Mouse (Mus musculus) limb, embryonic 13.5 days (tissue): ENCODE data around the gene Gm7029. TPM values are rescaled to one million over a fixed set of nuclear protein-coding genes. Genes with fewer than 3 reads are reported as not detected.
"Not testable (repeated sequence)": the region's sequence is repeated elsewhere in the genome, so short reads cannot be mapped to it uniquely, and the experiment has no call there.

ENCODE experiments used
- ATAC-seq: fragments of 200-750 bp; cut with Nextera tagmentation; 2 replicates; pipeline ENCODE4 v1.8.0; 2017; ENCODE audit warnings: low read depth, moderate number of reproducible peaks, moderate TSS enrichment; ENCODE audit not compliant: low FRiP score
- H3K27ac ChIP-seq: fragments of 300-500 bp; sonication (generic); 2 replicates; pipeline ENCODE4 v1.5.1; 2015; ENCODE audit warnings: inconsistent platforms, mild to moderate bottlenecking, moderate library complexity
- H3K27me3 ChIP-seq: fragments of 300-500 bp; sonication (generic); 2 replicates; pipeline ENCODE4 v1.6.1; 2015; ENCODE audit warnings: mild to moderate bottlenecking, inconsistent platforms
- H3K36me3 ChIP-seq: fragments of 300-500 bp; sonication (generic); 2 replicates; pipeline ENCODE4 v1.6.1; 2015; ENCODE audit warnings: inconsistent platforms, mild to moderate bottlenecking, moderate library complexity
- H3K4me1 ChIP-seq: fragments of 300-500 bp; sonication (generic); 2 replicates; pipeline ENCODE4 v1.6.1; 2015; ENCODE audit warnings: inconsistent platforms
- H3K4me2 ChIP-seq: fragments of 300-500 bp; sonication (generic); replicated peaks from 2 replicates; pipeline ENCODE4 v1.6.1; 2015; ENCODE audit warnings: inconsistent platforms, mild to moderate bottlenecking, moderate library complexity
- H3K4me3 ChIP-seq: fragments of 300-500 bp; sonication (generic); 2 replicates; pipeline ENCODE4 v1.5.1; 2015; ENCODE audit warnings: moderate library complexity, mild to moderate bottlenecking, inconsistent platforms
- H3K9ac ChIP-seq: fragments of 300-500 bp; sonication (generic); 2 replicates; pipeline ENCODE4 v1.6.1; 2015; ENCODE audit warnings: mild to moderate bottlenecking, inconsistent platforms
- H3K9me3 ChIP-seq: fragments of 300-500 bp; sonication (generic); 2 replicates; pipeline ENCODE4 v1.6.1; 2016; ENCODE audit warnings: inconsistent platforms
- whole genome bisulfite sequencing: fragments of 180-500 bp; shearing (Covaris S2); methylation state at CpG from one replicate; pipeline ENCODE4 v1.1.7; 2015; 5-methylcytosine and 5-hydroxymethylcytosine counted together
- polyA plus RNA-seq: library from polyadenylated mRNA; unstranded; fragments of >200 nt; fragmentation: Nextera tagmentation; extraction: Ambion mirVana; gene quantifications from 2 replicates; pipeline ENCODE4 v1.2.1, GENCODE M21; 2015

Gm7029 gene
- polyA plus RNA-seq, 1 experiment from 2014 or later: not detected

DNA sequence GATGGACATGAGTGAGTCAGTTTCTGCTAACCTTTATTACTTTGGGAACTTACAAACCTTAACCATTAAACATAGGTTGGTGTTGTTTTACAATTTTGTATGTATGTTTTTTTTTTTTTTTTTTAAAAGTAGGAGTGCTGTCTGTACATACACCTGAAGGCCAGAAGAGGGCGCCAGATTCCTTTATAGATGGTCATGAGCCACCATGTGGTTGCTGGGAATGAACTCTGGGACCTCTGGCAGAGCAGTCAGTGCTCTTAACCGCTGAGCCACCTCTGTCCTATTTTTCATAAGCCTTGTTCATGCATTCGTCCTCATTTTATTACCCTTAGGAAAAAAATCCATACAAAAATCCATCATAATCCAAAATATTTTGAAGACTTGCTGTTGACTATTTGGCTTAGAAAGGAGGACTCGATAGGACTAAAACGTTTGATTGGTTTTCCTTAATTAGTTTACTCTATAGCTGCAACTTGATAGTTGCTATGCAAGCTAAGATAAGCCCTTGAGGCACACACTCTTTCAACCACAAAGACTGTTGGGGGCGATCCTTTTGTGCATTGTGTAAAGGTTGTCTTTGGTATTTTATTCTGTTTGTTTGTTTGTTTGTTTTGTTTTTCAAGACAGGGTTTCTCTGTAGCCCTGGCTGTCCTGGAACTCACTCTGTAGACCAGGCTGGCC is 23.6 kb downstream of the Gm7029 start:
- Histone ChIP-seq H3K9me3 (no peaks in the 10 kb centered on the region), H3K4me2 (no peak overlapping the region), H3K27ac (no peak overlapping the region), H3K4me1 (no peaks in the 10 kb centered on the region), H3K36me3 (no peaks in the 10 kb centered on the region), H3K4me3 (no peak overlapping the region), H3K9ac (no peak overlapping the region), H3K27me3 (no peaks in the 10 kb centered on the region)
- ATAC-seq: no peak
- whole genome bisulfite sequencing: 46% methylated on average over 6 of the region's 6 CpGs

DNA sequence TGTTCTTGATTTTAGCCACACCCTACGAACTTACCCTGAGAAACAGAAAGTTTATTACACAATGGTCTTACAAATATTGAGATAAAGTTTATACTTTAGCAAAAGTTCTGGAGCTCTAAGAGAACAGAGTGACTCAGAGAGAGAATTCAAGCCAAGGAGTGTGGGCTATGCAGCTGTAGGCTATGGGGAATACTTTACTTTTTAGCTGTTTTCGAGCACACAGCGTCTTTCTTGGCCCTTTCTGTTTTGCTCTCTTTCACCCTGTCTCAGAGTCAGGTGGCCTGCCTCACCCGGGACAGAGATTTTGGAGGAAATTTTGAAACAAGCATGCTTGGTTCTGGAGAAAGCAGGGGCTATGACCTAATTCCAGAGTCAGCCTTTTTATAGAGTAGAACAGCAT is 24.6 kb downstream of the Gm7029 start:
- H3K36me3 ChIP-seq, H3K4me3 ChIP-seq, ATAC-seq, H3K4me2 ChIP-seq, H3K27me3 ChIP-seq, H3K9ac ChIP-seq, H3K27ac ChIP-seq, H3K9me3 ChIP-seq, H3K4me1 ChIP-seq: not testable (repeated sequence)
- 84% methylated on average over 4 of the region's 4 CpGs for WGBS

DNA sequence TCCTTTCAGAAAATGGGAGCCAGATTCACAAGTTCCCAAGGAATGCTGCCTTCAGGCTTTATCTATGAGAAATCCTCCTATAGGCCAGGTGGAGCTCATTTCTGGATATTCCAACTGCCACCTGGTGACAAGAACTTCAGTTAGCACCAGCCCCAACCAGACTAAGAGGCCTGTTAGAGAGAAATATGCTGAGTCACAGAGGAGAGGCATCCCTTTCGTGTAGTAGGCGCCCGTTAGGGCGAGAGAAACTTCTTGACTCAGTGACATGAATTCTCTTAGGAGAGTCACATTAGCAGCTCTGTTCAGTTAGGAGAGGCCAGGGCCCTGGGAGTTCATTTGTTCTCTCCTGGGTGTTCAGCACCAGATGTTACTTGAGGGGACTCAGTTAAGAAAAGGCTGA is 26.0 kb downstream of the Gm7029 start:
- H3K27me3 ChIP-seq: no peaks in the 10 kb centered on the region
- 72% methylated on average over 4 of the region's 4 CpGs for WGBS
- no peak overlapping the region for H3K9ac ChIP-seq
- no peaks in the 10 kb centered on the region for H3K9me3 ChIP-seq
- H3K4me2 ChIP-seq: no peak overlapping the region
- no peak for ATAC-seq
- H3K27ac ChIP-seq: no peak overlapping the region
- H3K36me3 ChIP-seq: no peaks in the 10 kb centered on the region
- H3K4me3 ChIP-seq: no peak overlapping the region
- no peaks in the 10 kb centered on the region for H3K4me1 ChIP-seq

DNA sequence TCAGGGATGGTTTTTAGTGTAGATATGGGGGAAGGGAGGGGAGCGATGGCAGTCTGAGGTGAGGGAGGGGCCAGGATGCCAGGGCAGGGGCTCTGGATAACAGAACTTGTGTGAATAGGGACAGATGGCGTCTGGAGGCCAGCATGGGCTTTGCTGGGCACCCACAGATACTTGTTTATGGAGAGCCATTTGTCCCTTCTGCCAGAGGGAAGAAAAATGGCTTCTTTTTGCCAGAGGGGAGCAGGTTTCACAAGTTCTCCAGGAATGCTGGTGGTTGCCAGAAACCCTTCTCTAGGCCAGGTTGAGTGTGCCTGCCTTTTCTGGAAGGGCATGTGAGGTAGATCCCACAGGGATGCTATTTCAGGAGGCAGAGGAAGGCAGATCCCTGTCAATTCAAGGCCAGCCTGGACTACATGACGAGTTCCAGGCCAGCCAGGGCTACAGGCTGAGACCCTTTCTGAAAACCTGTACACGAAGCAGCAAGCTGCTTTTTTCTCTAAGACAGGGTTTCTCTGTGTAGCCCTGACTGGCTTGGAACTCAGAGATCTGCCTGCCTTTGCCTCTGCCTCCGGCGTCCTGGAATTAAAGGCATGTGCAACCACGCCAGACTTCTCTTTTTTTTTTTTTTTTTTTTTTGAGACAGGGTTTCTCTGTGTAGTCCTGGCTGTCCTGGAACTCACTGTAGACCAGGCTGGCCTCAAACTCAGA is 26.8 kb downstream of the Gm7029 start:
- H3K4me3 ChIP-seq: no peak overlapping the region
- H3K9ac ChIP-seq: no peak overlapping the region
- 65% methylated on average over 7 of the region's 7 CpGs for WGBS
- no peak overlapping the region for H3K4me2 ChIP-seq
- H3K27ac ChIP-seq: no peak overlapping the region
- no peaks in the 10 kb centered on the region for H3K9me3 ChIP-seq
- H3K27me3 ChIP-seq: no peaks in the 10 kb centered on the region
- no peak for ATAC-seq
- H3K36me3 ChIP-seq: no peaks in the 10 kb centered on the region
- no peaks in the 10 kb centered on the region for H3K4me1 ChIP-seq

DNA sequence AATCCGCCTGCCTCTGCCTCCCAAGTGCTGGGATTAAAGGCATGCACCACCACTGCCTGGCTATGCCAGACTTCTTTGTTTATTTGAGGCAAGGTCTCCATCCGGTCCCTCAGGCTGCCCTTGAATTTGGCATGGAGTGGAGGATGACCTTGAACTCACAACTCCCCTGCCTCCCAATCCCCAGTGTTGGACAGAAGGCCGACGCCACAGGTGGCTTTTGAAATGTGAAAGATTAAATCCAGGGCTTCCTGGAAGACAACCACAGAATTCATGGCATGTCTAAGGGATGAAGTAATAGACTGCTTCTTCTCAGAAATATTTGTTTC is 27.3 kb downstream of the Gm7029 start:
- H3K36me3 ChIP-seq: no peaks in the 10 kb centered on the region
- H3K4me2 ChIP-seq: no peak overlapping the region
- H3K9me3 ChIP-seq: no peaks in the 10 kb centered on the region
- no peak overlapping the region for H3K9ac ChIP-seq
- no peak overlapping the region for H3K4me3 ChIP-seq
- H3K27ac ChIP-seq: no peak overlapping the region
- WGBS: 82% methylated on average over 4 of the region's 4 CpGs
- H3K4me1 ChIP-seq: no peaks in the 10 kb centered on the region
- H3K27me3 ChIP-seq: no peaks in the 10 kb centered on the region
- ATAC-seq: no peak

DNA sequence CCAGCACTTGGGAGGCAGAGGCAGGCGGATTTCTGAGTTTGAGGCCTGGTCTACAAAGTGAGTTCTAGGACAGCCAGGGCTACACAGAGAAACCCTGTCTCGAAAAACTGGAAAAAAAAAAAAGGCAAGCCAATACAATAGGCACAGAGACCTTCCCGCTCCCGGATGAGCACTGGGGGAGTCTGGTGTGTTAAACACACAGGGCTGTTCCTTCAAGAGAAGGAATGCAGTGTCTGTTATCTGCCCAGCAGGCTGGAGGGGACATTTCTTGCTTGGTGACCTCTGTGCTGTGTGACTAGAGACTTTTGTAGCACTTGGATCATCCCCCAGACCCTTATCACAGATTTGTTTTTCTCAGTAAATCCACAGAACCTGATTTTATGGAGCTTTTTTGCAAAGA is 28.0 kb downstream of the Gm7029 start:
- Histone ChIP-seq H3K27me3 (no peaks in the 10 kb centered on the region), H3K4me1 (no peaks in the 10 kb centered on the region), H3K9me3 (no peaks in the 10 kb centered on the region), H3K9ac (no peak overlapping the region), H3K36me3 (no peaks in the 10 kb centered on the region), H3K4me2 (no peak overlapping the region), H3K4me3 (no peak overlapping the region), H3K27ac (no peak overlapping the region)
- 66% methylated on average over 4 of the region's 4 CpGs for WGBS
- no peak for ATAC-seq

DNA sequence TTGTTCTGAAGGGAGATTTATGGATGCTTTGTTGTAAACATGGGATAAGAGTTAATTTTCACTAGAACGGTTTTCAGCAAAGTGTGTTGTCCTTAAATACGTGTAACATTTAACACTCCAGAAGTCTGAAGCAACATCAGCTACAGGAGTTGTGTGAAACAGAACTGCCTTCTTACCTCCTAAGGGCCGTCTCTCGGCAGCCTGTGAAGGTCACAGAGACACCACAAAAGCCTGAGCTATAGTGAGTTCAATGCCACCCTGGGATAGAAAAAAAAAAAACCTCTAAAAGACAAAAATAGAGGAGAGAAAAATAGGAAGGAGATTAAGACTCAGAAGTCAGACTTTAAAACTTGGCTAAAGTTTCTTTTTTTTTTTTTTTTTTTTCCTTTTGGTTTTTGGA is 28.4 kb downstream of the Gm7029 start:
- Histone ChIP-seq H3K4me2 (no peak overlapping the region), H3K27me3 (no peaks in the 10 kb centered on the region), H3K9ac (no peak overlapping the region), H3K27ac (no peak overlapping the region), H3K9me3 (no peaks in the 10 kb centered on the region), H3K4me3 (no peak overlapping the region), H3K4me1 (no peaks in the 10 kb centered on the region), H3K36me3 (no peaks in the 10 kb centered on the region)
- ATAC-seq: no peak
- WGBS: 27% methylated on average over 4 of the region's 4 CpGs

DNA sequence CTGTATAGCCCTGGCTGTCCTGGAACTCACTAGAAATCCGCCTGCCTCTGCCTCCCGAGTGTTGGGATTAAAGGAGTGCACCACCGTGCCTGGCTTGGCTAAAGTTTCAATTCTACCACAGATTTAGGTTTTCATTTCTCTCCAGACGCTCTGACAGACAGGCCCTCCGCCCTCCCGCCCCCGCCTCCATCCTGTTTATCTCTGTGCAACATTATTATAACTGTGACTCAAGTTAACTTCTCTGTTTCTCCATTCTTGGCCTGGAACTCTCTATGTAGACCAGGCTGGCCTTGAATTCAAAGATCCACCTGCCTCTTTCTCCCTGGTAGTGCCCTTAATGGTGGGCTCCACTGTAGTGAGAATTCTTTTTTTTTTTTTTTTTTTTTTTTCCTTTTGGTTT is 28.9 kb downstream of the Gm7029 start:
- 79% methylated on average over 7 of the region's 7 CpGs for WGBS
- H3K4me3 ChIP-seq: no peak overlapping the region
- H3K4me2 ChIP-seq: no peak overlapping the region
- no peaks in the 10 kb centered on the region for H3K36me3 ChIP-seq
- ATAC-seq: no peak
- no peaks in the 10 kb centered on the region for H3K9me3 ChIP-seq
- no peaks in the 10 kb centered on the region for H3K27me3 ChIP-seq
- no peaks in the 10 kb centered on the region for H3K4me1 ChIP-seq
- no peak overlapping the region for H3K9ac ChIP-seq
- no peak overlapping the region for H3K27ac ChIP-seq

DNA sequence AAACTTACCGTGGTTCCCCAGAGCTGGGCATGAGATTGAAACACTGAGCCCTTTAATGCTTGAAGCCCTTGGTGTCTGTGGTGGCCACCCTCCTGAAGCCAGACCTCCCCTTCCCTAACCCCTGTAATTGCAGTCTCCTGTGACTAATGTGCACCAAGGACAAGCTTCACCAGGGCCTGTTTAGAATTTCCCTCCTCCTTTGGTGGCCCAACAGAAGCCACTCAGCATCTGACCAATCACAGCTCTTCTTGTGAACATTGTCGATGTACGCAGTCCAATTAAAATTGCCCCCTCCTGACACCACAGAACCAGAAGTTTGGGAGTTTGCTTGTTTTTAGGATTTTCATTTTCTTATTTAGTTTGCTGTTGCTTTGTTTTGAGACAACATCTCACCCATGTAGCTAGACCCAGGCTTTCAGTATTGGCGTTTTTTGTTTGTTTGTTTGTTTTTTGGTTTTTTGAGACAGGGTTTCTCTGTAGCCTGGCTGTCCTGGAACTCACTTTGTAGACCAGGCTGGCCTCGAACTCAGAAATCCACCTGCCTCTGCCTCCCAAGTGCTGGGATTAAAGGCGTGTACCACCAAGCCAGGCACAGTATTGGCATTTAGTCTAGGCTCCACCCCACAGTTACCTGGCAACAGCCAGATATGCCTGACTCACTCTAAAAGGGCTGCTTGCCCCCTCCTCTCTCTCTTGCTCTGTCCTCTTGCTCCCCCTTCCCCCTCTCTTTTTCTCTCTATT is 30.4 kb downstream of the Gm7029 start:
- ATAC-seq, H3K27ac ChIP-seq, H3K4me3 ChIP-seq, H3K4me1 ChIP-seq, H3K27me3 ChIP-seq, H3K9me3 ChIP-seq, H3K4me2 ChIP-seq, H3K36me3 ChIP-seq, H3K9ac ChIP-seq: not testable (repeated sequence)
- WGBS: 71% methylated on average over 6 of the region's 6 CpGs

DNA sequence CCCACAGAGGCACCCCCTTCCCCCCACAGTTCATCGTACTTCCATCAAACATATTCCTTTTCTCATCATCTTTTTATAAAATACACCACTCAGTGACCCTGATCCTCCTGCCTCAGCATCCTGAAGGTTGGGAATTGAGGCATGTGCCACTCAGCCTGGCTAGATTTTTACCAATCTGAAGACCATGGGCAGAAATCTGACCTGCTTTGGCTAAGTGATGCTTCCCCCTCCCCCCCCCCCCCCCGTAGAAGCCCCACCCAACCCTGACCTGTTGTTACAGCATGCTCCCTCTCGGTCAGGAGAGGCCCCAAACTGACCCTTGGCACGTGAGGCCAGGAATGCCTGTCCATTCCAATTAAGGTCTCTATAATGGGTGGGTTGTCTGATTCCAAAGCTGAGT is 31.2 kb downstream of the Gm7029 start, which contains the start of gene Platr17:
Gene Platr17 (plus strand): TSS at position 301 of the 400 bp plus-strand sequence.
- not testable (repeated sequence) for H3K27me3 ChIP-seq, ATAC-seq, H3K27ac ChIP-seq, H3K4me1 ChIP-seq, H3K36me3 ChIP-seq, H3K4me2 ChIP-seq, H3K9ac ChIP-seq, H3K9me3 ChIP-seq, H3K4me3 ChIP-seq
- 30% methylated on average over 3 of the region's 4 CpGs for WGBS

DNA sequence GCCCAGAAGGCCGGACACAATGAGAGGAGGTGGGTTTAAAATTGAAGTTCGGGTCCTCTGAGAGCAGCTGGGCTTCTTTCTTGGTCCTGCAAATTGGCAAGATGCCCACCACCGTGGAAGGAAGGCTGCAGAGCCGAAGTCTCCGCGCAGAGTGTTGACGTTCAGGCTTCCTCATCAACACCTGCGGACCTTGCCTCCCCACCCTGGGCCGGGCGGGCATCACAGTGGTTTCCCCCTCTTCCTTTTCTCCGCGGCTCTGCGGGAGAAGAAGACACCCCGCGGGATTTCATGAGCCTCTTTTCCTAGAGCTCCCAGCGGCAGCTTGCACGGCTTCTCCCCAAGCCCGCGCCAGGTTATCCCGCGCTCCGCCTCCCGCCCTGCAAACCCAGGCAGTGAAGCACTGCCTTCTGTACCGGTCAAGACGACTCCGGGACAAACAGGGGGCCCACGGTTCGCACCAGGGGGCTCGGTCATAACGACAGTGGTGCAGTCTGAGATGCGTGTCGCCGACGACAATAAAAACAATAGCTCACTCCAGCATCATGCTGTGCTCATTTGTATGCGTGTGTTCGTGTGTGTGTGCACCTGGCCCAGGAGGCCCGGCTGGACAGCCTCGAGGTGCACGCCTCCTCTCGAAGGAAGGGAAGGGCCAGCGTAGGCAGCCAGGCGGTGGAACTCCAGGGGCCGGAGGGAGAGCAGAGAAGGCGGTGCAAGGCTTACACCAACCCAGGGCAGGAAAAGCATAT is 34.9 kb downstream of the Gm7029 start:
- Histone ChIP-seq H3K9ac (peak overlapping the region; percentile 82), H3K4me3 (peak overlapping the region; percentile 89), H3K36me3 (peaks cover 29% of the 10 kb centered on the region), H3K27me3 (no peaks in the 10 kb centered on the region), H3K4me2 (peak overlapping the region; percentile 99), H3K27ac (peak overlapping the region; percentile 90), H3K9me3 (no peaks in the 10 kb centered on the region), H3K4me1 (peaks cover 23% of the 10 kb centered on the region)
- peak; percentile 38 for ATAC-seq
- under 1% methylated on average over 44 of the region's 44 CpGs for WGBS
